Mouse (Mus musculus) lung, adult 2 months (tissue): ENCODE data around the gene Rdh5.

Experiments
- CTCF ChIP-seq: fragments of 200-500 bp; IDR thresholded peaks from 2 replicates; pipeline ENCODE4 v1.5.1; 2011; ENCODE audit warnings: mild to moderate bottlenecking, low read length, control low read depth; ENCODE audit not compliant: insufficient read depth
- POLR2A ChIP-seq: fragments of 200-500 bp; IDR thresholded peaks from 2 replicates; pipeline ENCODE4 v1.6.1; 2011; ENCODE audit warnings: low read depth, mild to moderate bottlenecking, control low read depth, low read length, borderline replicate concordance; ENCODE audit errors: extremely low read depth

DNA sequence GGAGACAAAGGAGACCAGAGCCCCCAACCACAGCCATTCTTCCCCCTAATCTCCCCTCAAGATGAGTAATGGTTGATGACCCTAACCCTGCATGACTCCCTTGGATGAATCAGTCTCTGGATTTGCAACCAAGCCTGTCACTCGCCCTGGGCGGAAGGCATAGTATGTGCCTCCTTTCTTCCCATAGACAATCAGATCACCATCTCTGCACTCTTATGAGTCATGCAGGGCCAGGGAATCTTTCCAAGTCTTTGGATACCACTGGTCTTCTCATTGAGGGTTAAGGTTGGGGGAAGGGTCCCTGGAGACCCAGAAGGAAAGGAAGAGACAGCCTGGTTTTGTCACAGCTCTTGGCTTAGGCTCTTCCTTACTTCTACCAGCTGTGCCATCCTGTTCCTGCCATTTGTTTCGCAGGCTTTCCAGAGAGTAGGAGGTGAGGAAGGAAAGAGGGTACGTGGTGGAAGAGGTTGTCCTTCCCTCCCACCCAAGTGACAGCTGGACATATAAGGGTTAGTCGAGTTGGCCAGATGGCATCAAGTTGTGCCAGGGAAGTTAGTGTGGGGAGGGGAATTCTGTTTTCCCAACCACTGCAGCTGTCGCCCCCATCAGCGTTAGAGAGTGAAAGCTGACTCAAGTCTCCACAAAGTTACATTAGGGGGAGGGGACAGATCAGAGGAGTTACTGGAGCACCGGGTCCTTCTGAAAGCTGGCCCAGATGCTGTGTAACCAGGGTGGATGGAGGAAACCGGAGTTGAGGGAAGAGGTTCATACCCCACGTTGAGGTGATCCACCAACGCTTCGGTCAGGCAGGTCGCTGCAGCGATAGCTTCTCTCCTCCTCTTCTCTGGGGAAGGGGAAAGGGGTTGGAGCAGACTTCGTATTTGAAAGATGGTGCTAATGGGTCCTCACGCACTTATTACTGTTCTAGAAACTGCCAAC, 536 bp downstream of the Rdh5 start:
- TF ChIP-seq CTCF: no peak
- no peak for TF ChIP-seq POLR2A
